Mouse (Mus musculus): ENCODE measurements around the gene Micu1. TPM values are rescaled to one million over a fixed set of nuclear protein-coding genes. Genes with fewer than 3 reads are reported as not detected.

Micu1 gene
- 50.1 and 62.8 TPM in 2 replicates for polyA plus RNA-seq (2015; fragmentation: Nextera tagmentation; extraction: Ambion mirVana)

GRCm38 (mm10) chr10:59702207-59703032, at the start of gene Micu1:
TSS of gene Micu1 (plus strand) at chr10:59702477.

GRCm38 (mm10) chr10:59879255-59880028, 177.2 kb downstream of the Micu1 start, which contains the start of gene Dnajb12:
TSS of gene Dnajb12 (plus strand) at chr10:59879556.

Other genes with a start within 250 kb of the Micu1 start
- not detected in 2 replicates for gene Gm10322, start 86.4 kb upstream of the Micu1 start, polyA plus RNA-seq (2015; fragmentation: Nextera tagmentation; extraction: Ambion mirVana)
- 15.0 and 27.2 TPM in 2 replicates for gene Mcu, start 85.8 kb upstream of the Micu1 start, polyA plus RNA-seq (2015; fragmentation: Nextera tagmentation; extraction: Ambion mirVana)
- 18.9 and 31.9 TPM in 2 replicates for gene Dnajb12, start 177.1 kb downstream of the Micu1 start, polyA plus RNA-seq (2015; fragmentation: Nextera tagmentation; extraction: Ambion mirVana)
- gene Ddit4, start 249.4 kb downstream of the Micu1 start, polyA plus RNA-seq (2015; fragmentation: Nextera tagmentation; extraction: Ambion mirVana), result 24.3 and 38.3 TPM in 2 replicates

Data from adrenal gland, postnatal 0 days (tissue).